Mouse (Mus musculus): ENCODE results near the gene Syn2.

Syn2 gene

GRCm38 (mm10) chr6:115134501-115135331 lies at the start of gene Syn2:
Gene Syn2, plus strand, starts transcription at chr6:115134902.
- no peak for DNase-seq (ENCODE audit: low spot score)

GRCm38 (mm10) chr6:115085274-115085841 lies 49.3 kb upstream of the Syn2 start:
- no peak for DNase-seq (ENCODE audit: low spot score)

GRCm38 (mm10) chr6:115088314-115089106 lies 46.2 kb upstream of the Syn2 start:
- no peak for DNase-seq (ENCODE audit: low spot score)

- no peak for DNase-seq (ENCODE audit: low spot score)
Measured at GRCm38 (mm10) chr6:115091737-115092136, 43.0 kb upstream of the Syn2 start.

GRCm38 (mm10) chr6:115102542-115102941 lies 32.2 kb upstream of the Syn2 start:
- DNase-seq (ENCODE audit: low spot score) = no peak

- DNase-seq (ENCODE audit: low spot score) = no peak
Measured at GRCm38 (mm10) chr6:115111426-115111825, 23.3 kb upstream of the Syn2 start.

GRCm38 (mm10) chr6:115122181-115122580 lies 12.5 kb upstream of the Syn2 start:
- no peak for DNase-seq (ENCODE audit: low spot score)

GRCm38 (mm10) chr6:115123262-115124201 lies 11.2 kb upstream of the Syn2 start:
- no peak for DNase-seq (ENCODE audit: low spot score)

- peak; percentile 19 for DNase-seq (ENCODE audit: low spot score)
Measured at GRCm38 (mm10) chr6:115124675-115125357, 9.9 kb upstream of the Syn2 start.

GRCm38 (mm10) chr6:115125358-115125720 lies 9.4 kb upstream of the Syn2 start:
- DNase-seq (ENCODE audit: low spot score) = no peak

- no peak for DNase-seq (ENCODE audit: low spot score)
Measured at GRCm38 (mm10) chr6:115126232-115126785, 8.4 kb upstream of the Syn2 start.

GRCm38 (mm10) chr6:115126851-115127250 lies 7.9 kb upstream of the Syn2 start:
- DNase-seq (ENCODE audit: low spot score) = no peak

GRCm38 (mm10) chr6:115127255-115127824 lies 7.4 kb upstream of the Syn2 start:
- no peak for DNase-seq (ENCODE audit: low spot score)

- no peak for DNase-seq (ENCODE audit: low spot score)
Measured at GRCm38 (mm10) chr6:115135332-115135649, 589 bp downstream of the Syn2 start.

- DNase-seq (ENCODE audit: low spot score) = no peak
Measured at GRCm38 (mm10) chr6:115136156-115136555, 1.5 kb downstream of the Syn2 start.

GRCm38 (mm10) chr6:115141446-115141845 lies 6.7 kb downstream of the Syn2 start:
- no peak for DNase-seq (ENCODE audit: low spot score)

GRCm38 (mm10) chr6:115161175-115161574 lies 26.5 kb downstream of the Syn2 start:
- DNase-seq (ENCODE audit: low spot score) = no peak

GRCm38 (mm10) chr6:115165863-115166470 lies 31.3 kb downstream of the Syn2 start:
- DNase-seq (ENCODE audit: low spot score) = no peak

- DNase-seq (ENCODE audit: low spot score) = peak; percentile 44
Measured at GRCm38 (mm10) chr6:115168921-115169320, 34.2 kb downstream of the Syn2 start.

GRCm38 (mm10) chr6:115169518-115169917 lies 34.8 kb downstream of the Syn2 start:
- DNase-seq (ENCODE audit: low spot score) = no peak

Measured in adipocyte (in vitro differentiated cells).